Mouse (Mus musculus): Measurements from ENCODE around the gene 9130213A22Rik. TPM values are rescaled to one million over a fixed set of nuclear protein-coding genes. Genes with fewer than 3 reads are reported as not detected.
"Not testable (repeated sequence)": the region's sequence is repeated elsewhere in the genome, so short reads cannot be mapped to it uniquely, and the experiment has no call there.

Gene 9130213A22Rik
- polyA plus RNA-seq, 3 experiments from 2014 or later = 0.63 TPM; not detected in 2

DNA sequence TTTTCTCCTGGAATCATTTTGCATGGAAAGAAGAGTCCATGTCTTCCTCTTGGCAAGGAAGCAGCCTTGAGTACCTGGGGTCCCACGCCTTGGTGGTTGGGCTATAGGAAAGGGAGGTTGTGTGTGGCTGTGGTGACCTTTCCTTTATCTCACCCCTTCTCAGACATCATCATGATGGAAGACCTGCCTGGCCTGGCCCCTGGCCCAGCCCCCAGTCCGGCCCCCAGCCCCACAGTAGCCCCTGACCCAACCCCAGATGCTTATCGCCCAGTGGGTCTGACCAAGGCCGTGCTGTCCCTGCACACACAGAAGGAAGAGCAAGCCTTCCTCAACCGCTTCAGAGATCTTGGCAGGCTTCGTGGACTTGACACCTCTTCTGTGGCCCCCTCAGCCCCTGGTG is 17.2 kb downstream of the 9130213A22Rik start:
- no peak for ATAC-seq

- no peak for ATAC-seq
Measured at GRCm38 (mm10) chr11:69104487-69104886, 17.9 kb downstream of the 9130213A22Rik start.

GRCm38 (mm10) chr11:69103531-69104435 is 18.6 kb downstream of the 9130213A22Rik start:
- no peak for ATAC-seq

DNA sequence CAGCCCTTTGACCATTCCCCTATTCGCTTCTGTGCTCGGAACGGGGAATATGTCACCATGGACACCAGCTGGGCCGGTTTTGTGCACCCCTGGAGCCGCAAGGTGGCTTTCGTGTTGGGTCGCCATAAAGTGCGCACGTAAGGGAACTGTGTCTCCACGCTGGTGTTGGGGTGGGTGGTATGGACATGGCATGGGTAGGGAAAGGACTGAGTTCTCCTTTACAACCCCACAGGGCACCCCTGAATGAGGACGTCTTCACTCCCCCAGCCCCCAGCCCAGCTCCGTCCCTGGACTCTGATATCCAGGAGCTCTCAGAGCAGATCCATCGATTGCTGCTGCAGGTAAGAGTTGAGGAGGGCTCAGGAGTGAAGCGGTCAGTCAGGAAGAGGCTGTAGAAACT is 19.3 kb downstream of the 9130213A22Rik start:
- ATAC-seq = no peak

DNA sequence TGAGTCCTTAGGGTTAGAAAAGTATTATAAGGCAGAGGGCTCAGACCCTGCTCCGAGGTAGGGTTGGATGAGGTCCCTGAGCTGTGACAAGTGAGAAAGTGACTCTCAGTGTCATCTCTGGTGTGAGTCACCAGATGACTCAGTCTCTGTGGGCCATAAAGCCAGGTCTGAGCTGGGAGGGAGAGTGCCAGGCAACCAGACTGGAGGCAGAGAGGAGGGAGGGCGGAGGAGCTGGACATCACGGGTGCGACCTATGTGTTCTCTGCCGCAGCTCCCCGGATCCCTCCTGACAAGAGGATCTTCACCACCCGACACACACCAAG is 20.0 kb downstream of the 9130213A22Rik start:
- no peak for ATAC-seq

DNA sequence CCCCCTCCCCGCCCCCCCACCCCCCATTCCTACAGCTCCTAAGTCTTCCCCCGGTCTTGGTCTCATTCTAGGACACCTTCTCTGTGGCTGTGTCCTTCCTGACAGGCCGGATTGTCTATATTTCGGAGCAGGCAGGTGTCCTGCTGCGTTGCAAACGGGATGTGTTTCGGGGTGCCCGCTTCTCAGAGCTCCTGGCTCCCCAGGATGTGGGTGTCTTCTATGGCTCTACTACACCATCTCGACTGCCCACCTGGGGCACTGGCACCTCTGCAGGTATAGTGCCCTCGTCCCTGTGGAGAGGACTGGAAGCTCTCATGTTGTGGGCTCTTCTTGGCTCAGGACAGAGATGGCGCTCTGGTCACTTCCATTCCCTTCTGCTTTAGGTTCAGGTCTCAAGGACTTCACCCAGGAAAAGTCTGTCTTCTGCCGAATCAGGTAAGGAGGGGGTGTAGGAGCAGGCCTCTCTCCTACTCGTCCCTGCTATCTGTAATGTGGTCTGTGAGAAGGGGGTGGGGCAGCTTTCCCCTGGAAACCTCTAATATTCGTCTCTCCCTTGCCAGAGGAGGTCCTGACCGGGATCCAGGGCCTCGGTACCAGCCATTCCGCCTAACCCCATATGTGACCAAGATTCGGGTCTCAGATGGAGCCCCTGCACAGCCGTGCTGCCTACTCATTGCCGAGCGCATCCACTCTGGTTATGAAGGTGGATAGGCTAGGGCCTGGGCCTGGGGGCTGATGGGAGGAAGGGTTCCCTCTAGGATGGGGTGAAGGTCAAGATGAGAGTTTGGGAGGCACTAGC is 20.6 kb downstream of the 9130213A22Rik start:
- ATAC-seq = no peak

- no peak for ATAC-seq
Measured at GRCm38 (mm10) chr11:69100639-69101360, 21.6 kb downstream of the 9130213A22Rik start.

GRCm38 (mm10) chr11:69099915-69100345 is 22.5 kb downstream of the 9130213A22Rik start:
- peak; percentile 20 for ATAC-seq

DNA sequence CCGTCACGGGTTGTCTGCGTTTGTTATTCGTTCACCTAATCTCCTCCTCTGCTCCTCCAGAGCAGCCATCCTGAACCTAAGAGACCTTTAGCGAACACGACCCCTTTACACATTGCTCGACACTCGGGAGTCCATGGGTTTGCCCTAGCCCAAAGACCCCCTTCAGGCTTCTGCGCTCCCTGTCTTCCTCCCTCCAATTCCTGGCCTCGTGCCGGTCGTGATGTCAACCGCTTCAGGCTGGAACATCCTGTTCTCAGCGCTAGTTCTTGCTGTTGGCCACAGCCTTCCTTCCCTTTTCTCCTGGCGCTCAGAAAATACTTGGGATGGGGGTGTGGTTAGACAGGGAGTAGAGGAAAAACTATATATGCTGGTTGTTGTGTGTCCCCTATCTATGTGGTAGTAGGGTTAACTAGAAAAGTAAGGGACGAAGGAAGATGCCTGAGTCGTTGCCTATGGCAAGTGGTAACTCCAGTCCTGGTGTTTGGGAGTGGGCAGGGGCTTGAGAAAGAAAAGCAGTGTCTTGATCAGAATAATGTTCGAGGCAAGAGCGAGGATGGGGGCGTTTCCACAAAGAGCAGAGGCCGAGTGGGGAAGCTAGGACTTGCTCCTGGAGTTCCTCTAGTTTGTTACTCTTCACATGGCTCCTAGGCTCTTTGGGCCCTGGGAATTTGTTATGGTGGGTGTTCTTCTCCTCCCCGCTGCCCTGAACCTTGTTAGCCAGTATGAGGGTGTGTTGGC is 23.0 kb downstream of the 9130213A22Rik start:
- no peak for ATAC-seq

GRCm38 (mm10) chr11:69098762-69099091 is 23.7 kb downstream of the 9130213A22Rik start:
- ATAC-seq = no peak

DNA sequence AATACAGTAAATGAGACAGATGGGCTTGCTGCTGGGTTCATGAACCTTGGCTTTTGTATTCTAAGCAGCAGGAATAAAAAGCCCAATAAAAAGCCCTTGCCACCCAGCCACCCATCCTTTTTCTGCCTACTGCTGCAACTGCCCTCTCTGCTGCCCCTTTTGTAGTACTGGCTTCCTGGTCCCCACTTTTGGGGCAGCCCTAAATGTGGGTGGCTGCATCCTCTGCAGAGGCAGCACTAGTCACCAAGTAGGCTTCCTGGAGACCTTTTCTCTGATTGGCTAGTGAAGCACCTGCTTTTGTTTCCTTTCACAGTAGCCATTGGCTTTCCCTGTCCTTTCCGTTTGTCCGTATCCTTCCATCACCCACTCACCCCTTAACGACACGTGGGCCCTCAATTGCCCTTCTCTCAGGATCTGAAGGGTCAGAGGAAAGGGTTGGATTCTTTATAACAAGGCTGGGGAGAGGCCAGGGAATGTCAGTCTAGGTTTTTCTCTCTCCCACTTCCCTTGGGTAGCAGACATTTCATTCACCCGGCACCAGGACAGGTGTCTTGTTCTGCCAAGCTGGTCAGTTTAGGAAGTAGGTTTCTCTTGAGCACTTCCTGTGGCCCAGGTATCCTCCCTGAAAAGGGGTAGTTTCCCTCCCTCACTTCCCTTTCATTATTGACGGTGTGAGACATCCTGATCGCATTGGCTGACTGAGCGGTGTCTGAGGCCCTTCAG is 24.2 kb downstream of the 9130213A22Rik start:
- ATAC-seq = peak; percentile 53

GRCm38 (mm10) chr11:69096987-69097900 is 25.1 kb downstream of the 9130213A22Rik start:
- ATAC-seq = peak; percentile 2

DNA sequence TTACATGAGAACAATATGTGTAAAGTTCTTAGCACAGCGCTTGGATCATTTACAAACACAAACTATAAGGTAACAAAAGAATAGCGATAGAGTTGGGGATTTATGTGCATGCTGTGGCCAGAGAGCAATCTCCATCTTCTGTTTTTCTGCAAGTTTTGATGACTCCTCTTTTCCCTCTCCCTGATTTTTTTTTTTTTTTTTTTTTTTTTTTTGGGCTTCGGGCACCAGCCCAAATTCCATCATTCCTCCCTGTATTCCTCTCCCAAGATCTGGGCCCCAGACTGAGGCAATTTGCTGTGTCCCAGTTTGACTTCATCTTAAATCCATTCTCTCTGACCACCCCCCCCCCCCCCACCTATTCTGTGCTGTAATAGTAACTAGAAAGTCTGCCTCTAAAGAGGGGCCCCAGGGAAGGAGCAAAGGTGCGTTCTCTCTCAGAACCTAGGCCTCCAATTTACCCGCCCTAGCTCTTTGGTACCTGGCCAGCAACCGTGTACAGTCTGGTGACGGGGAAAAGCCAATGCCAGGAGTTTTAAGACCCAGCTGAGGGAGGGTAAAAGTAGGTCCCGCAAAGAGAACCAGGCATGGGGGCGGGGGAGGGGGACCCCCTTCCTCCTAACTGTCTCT is 25.9 kb downstream of the 9130213A22Rik start:
- no peak for ATAC-seq

- no peak for ATAC-seq
Measured at GRCm38 (mm10) chr11:69095511-69096231, 26.7 kb downstream of the 9130213A22Rik start.

DNA sequence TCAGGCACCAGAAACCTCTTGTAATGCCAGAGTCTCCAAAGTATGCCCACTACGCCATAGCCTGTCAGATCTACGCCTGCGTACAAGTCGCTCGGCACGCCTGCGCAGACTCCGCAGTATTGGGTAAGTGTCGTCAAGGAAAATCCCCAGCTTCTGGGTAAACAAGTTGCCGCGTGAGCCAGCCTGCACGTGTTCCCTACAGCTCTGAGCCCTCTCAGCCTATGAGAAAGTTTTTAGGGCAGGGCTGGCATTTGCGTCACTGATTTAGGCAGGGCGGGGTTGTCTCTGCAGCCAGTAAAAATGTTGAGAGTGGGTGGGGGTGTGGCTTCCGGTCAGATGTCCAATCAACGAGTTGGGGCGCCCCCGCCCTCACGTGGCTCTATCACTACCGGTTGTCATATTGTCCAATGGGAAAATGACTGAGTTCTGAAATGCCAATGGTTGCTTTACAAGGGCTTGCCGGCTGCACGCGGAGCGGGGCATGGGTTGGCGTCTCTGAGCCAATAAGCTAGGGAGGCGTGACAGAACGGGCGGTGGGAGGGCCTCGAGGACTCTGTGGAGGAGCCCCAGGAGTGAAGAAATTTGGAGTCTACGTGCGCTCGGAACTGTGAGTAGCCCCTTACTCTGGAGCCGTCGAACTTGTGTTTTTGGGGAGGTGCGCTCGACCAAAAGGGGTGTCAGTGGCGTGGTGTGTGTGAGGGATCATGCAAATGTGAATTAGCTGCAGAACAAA is 27.5 kb downstream of the 9130213A22Rik start, which contains the start of gene Per1:
Gene Per1 (plus strand): TSS at position 521 of the 733 bp plus-strand sequence.
- ATAC-seq = peak; percentile 57

- ATAC-seq = not testable (repeated sequence)
Measured at GRCm38 (mm10) chr11:69093856-69094255, 28.5 kb downstream of the 9130213A22Rik start.

- ATAC-seq = no peak
Measured at GRCm38 (mm10) chr11:69092871-69093270, 29.5 kb downstream of the 9130213A22Rik start.

- no peak for ATAC-seq
Measured at GRCm38 (mm10) chr11:69092386-69092751, 30.0 kb downstream of the 9130213A22Rik start.
